Mouse (Mus musculus) forebrain, embryonic 13.5 days (tissue): ENCODE measurements around the gene Fank1. TPM values are rescaled to one million over a fixed set of nuclear protein-coding genes. Genes with fewer than 3 reads are reported as not detected.

ENCODE experiments used
- ATAC-seq: fragments of 200-750 bp; cut with Nextera tagmentation; 2 replicates; pipeline ENCODE4 v1.8.0; 2017
- H3K27ac ChIP-seq: fragments of 300-500 bp; sonication (generic); 2 replicates; pipeline ENCODE4 v1.5.1; 2015; ENCODE audit warnings: inconsistent platforms, mild to moderate bottlenecking, moderate library complexity
- H3K27me3 ChIP-seq: fragments of 300-500 bp; sonication (generic); 2 replicates; pipeline ENCODE4 v1.6.1; 2015; ENCODE audit warnings: mild to moderate bottlenecking, inconsistent platforms
- H3K36me3 ChIP-seq: fragments of 300-500 bp; sonication (generic); 2 replicates; pipeline ENCODE4 v1.6.1; 2015; ENCODE audit warnings: mild to moderate bottlenecking, inconsistent platforms; ENCODE audit not compliant: poor library complexity, severe bottlenecking
- H3K4me1 ChIP-seq: fragments of 300-500 bp; sonication (generic); 2 replicates; pipeline ENCODE4 v1.6.1; 2015; ENCODE audit warnings: inconsistent platforms
- H3K4me2 ChIP-seq: fragments of 300-500 bp; sonication (generic); 2 replicates; pipeline ENCODE4 v1.6.1; 2015; ENCODE audit warnings: inconsistent platforms, mild to moderate bottlenecking, moderate library complexity
- H3K4me3 ChIP-seq: fragments of 300-500 bp; sonication (generic); 2 replicates; pipeline ENCODE4 v1.5.1; 2015; ENCODE audit warnings: mild to moderate bottlenecking, inconsistent platforms
- H3K9ac ChIP-seq: fragments of 300-500 bp; sonication (generic); 2 replicates; pipeline ENCODE4 v1.6.1; 2015; ENCODE audit warnings: mild to moderate bottlenecking, inconsistent platforms
- H3K9me3 ChIP-seq: fragments of 300-500 bp; sonication (generic); replicated peaks from 2 replicates; pipeline ENCODE4 v1.6.1; 2016; ENCODE audit warnings: inconsistent platforms
- WGBS: fragments of 180-500 bp; shearing (Covaris S2); methylation state at CpG from one replicate; pipeline ENCODE4 v1.1.7; 2015; 5-methylcytosine and 5-hydroxymethylcytosine counted together
- polyA plus RNA-seq: library from polyadenylated mRNA; unstranded; fragments of >200 nt; fragmentation: Nextera tagmentation; extraction: Ambion mirVana; gene quantifications from 2 replicates; pipeline ENCODE4 v1.2.1, GENCODE M21; 2015

Fank1 gene
- polyA plus RNA-seq, 1 experiment from 2014 or later = 1.8 TPM

GRCm38 (mm10) chr7:133919918-133920317 lies 143.3 kb downstream of the Fank1 start:
- H3K4me2 ChIP-seq = no peak overlapping the region
- no peak overlapping the region for H3K27ac ChIP-seq
- ATAC-seq = no peak
- no peak overlapping the region for H3K4me3 ChIP-seq
- no peaks in the 10 kb centered on the region for H3K27me3 ChIP-seq
- no peak overlapping the region for H3K9ac ChIP-seq
- no peaks in the 10 kb centered on the region for H3K36me3 ChIP-seq
- WGBS = 93% methylated on average over 5 of the region's 5 CpGs
- no peaks in the 10 kb centered on the region for H3K9me3 ChIP-seq
- no peaks in the 10 kb centered on the region for H3K4me1 ChIP-seq

GRCm38 (mm10) chr7:133920724-133921123 lies 144.1 kb downstream of the Fank1 start:
- no peaks in the 10 kb centered on the region for H3K4me1 ChIP-seq
- ATAC-seq = no peak
- no peak overlapping the region for H3K4me2 ChIP-seq
- H3K27ac ChIP-seq = no peak overlapping the region
- no peak overlapping the region for H3K9ac ChIP-seq
- H3K27me3 ChIP-seq = no peaks in the 10 kb centered on the region
- no peaks in the 10 kb centered on the region for H3K36me3 ChIP-seq
- no peak overlapping the region for H3K4me3 ChIP-seq
- 89% methylated on average over 7 of the region's 7 CpGs for WGBS
- no peaks in the 10 kb centered on the region for H3K9me3 ChIP-seq

GRCm38 (mm10) chr7:133921291-133921690 lies 144.6 kb downstream of the Fank1 start:
- Histone ChIP-seq H3K9me3 (no peaks in the 10 kb centered on the region), H3K9ac (no peak overlapping the region), H3K27ac (no peak overlapping the region), H3K4me2 (no peak overlapping the region), H3K4me1 (no peaks in the 10 kb centered on the region), H3K27me3 (no peaks in the 10 kb centered on the region), H3K4me3 (no peak overlapping the region), H3K36me3 (no peaks in the 10 kb centered on the region)
- ATAC-seq = no peak
- 96% methylated on average over 4 of the region's 4 CpGs for WGBS

- ATAC-seq = no peak
Measured at GRCm38 (mm10) chr7:133923994-133924393, 147.3 kb downstream of the Fank1 start.

GRCm38 (mm10) chr7:133925771-133926170 lies 149.1 kb downstream of the Fank1 start:
- Histone ChIP-seq H3K4me3 (no peak overlapping the region), H3K4me2 (no peak overlapping the region), H3K27ac (no peak overlapping the region), H3K36me3 (no peaks in the 10 kb centered on the region), H3K9ac (no peak overlapping the region), H3K4me1 (no peaks in the 10 kb centered on the region), H3K27me3 (no peaks in the 10 kb centered on the region), H3K9me3 (no peaks in the 10 kb centered on the region)
- 65% methylated on average over 2 of the region's 2 CpGs for WGBS
- ATAC-seq = no peak

More at GRCm38 (mm10) chr7:133923994-133924393, 147.3 kb downstream of the Fank1 start:
- no peaks in the 10 kb centered on the region for H3K4me1 ChIP-seq
- H3K36me3 ChIP-seq = no peaks in the 10 kb centered on the region
- no peak overlapping the region for H3K4me2 ChIP-seq
- H3K9ac ChIP-seq = no peak overlapping the region
- 68% methylated on average over 6 of the region's 6 CpGs for WGBS
- no peaks in the 10 kb centered on the region for H3K9me3 ChIP-seq
- H3K4me3 ChIP-seq = no peak overlapping the region
- H3K27me3 ChIP-seq = no peaks in the 10 kb centered on the region
- no peak overlapping the region for H3K27ac ChIP-seq

- Histone ChIP-seq H3K27ac (no peak overlapping the region), H3K9me3 (no peaks in the 10 kb centered on the region), H3K36me3 (no peaks in the 10 kb centered on the region), H3K27me3 (no peaks in the 10 kb centered on the region), H3K4me1 (peaks cover 13% of the 10 kb centered on the region), H3K4me2 (no peak overlapping the region), H3K4me3 (no peak overlapping the region), H3K9ac (no peak overlapping the region)
- 93% methylated on average over 3 of the region's 3 CpGs for WGBS
- no peak for ATAC-seq
Measured at GRCm38 (mm10) chr7:133928981-133929380, 152.3 kb downstream of the Fank1 start.

Other genes with a start within 250 kb of the Fank1 start
- gene Tex36, start 174.7 kb upstream of the Fank1 start, polyA plus RNA-seq = not detected in 2 replicates
- 22.4 and 25.3 TPM in 2 replicates for gene Edrf1, start 139.3 kb upstream of the Fank1 start, polyA plus RNA-seq
- gene Mmp21, start 96.8 kb upstream of the Fank1 start, polyA plus RNA-seq = 0.23 TPM in 1 of 2 replicates, not detected in the other
- gene Bccip, start 67.5 kb upstream of the Fank1 start, polyA plus RNA-seq = 139 and 149 TPM in 2 replicates
- gene Uros, start 66.8 kb upstream of the Fank1 start, polyA plus RNA-seq = 46.2 and 48.7 TPM in 2 replicates
- gene Dhx32, start 5.9 kb downstream of the Fank1 start, polyA plus RNA-seq = 45.7 and 52.3 TPM in 2 replicates